Mouse (Mus musculus): Measurements from ENCODE around the gene Hecw2.

DNA sequence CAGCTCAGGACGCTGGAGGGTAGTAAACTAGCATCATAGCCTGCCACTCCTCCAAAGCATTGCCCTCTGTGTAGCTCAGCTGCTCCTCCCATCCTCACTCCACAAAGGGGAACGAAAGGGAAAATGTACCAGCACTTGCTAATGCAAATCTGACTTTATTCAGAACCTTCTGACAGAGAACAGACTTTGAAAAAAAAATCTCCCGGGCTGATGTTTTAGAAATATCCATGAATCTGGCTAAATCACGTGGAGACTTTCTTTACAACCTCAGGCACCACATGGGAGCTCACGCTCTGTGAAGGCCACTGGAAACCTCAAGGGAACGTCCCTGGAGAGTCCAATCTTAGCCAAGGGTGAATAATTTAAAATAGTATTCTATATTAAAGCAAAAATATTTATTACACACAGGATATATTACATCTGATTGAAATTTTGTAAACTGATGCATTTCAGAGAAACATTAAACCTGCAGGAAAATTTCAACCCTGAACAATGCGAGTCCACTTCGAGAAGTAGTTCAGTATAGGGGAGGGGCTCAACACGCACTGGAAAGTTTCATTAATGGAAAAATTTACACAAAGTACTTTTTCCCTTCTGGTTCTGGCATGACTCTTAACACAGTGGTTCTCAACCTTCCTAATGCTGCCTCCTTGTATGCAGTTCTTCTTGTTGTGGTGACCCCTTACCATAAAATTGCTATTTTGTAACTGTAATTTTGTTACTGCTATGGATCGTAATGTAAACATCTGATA is 67.8 kb downstream of the Hecw2 start:
- TF ChIP-seq POLR2AphosphoS5 (IDR thresholded peaks at IDR 0.05; ENCODE audit: insufficient replicate concordance, low read depth, low read length) (no peak), CTCF (IDR thresholded peaks at IDR 0.05; ENCODE audit: low read depth, low read length) (no peak)

Data from G1E (cell line).